Mouse (Mus musculus) cerebellum, postnatal 14 days (tissue): ENCODE results near the gene Cd9.

ENCODE experiments used
- DNase-seq, 2 experiments: peaks; one replicate each; pipeline ENCODE4 v3.0.0; 2021; ENCODE audit warnings: mixed read lengths in 2 of 2

Cd9 gene

DNA sequence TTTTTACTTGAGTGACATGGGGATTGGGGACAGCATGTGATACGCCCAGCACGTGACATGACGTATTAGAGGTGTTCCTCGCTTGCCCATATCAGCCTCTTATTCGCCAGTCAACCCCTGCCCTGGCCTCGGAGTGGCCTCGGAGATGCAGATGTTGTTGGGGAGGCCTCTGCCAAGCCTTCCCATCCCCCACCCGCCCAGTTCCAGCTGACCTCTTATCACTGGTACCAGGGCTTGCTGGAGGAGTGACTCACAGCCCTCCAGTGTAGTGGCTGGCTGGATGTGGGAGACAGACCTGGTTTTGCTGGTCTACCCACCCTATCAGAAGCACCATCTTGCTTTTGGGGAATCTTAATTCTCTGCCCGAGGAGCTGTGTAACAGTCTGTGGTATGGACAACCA is 21.3 kb downstream of the Cd9 start:
- DNase-seq, result no peak

DNA sequence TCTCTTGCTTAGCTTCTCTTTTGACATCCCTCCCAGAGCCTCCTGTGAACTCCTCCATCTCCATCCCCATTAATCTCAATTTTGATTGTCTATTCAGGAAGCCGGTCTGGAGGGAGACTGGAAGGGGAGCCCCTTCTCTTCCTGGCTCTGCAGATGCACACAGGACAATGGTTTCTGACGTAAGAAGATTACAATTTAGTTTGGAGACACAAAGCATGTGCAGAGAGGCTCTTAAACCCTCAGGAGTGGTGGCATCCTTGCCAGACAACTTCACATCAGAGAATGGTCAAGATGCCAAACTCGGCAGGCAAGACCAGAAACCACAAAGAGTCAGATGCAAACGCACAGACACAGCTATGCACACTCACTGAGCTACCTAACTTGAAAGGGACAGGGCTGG is 22.7 kb downstream of the Cd9 start:
- no peak for DNase-seq

GRCm38 (mm10) chr6:125471326-125471725 is 23.3 kb downstream of the Cd9 start:
- DNase-seq, result no peak

- DNase-seq, result no peak
These were observed 24.0 kb downstream of the Cd9 start for GRCm38 (mm10) chr6:125470616-125471015.

- no peak for DNase-seq
These were observed 25.4 kb downstream of the Cd9 start for GRCm38 (mm10) chr6:125469222-125469621.

GRCm38 (mm10) chr6:125468179-125468960 is 26.2 kb downstream of the Cd9 start:
- DNase-seq, result no peak

GRCm38 (mm10) chr6:125467301-125467715 is 27.3 kb downstream of the Cd9 start:
- peak; percentile 75 to 76 for DNase-seq

GRCm38 (mm10) chr6:125462312-125462711 is 32.3 kb downstream of the Cd9 start:
- peak in 1 of 2 experiments; percentile 43 for DNase-seq

DNA sequence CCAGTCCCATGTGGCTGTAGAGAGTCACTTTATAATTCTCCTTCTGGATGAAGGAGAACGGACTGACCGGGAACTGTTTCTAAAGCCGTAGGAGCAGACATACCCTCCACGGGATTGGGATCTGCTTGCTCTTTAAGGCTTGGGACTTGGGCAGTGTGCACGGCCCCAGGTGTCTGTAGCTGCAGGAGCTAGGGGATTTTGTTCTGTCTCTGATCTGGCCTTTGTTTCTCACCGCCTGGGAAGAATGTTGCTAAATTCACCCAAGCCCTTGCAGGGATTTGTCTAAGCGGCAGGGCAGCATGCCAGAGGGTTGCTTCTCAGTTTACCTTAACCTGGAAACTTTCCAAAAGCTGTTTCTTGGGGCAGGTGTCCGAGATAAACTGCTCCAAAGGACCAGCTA is 32.8 kb downstream of the Cd9 start:
- no peak for DNase-seq

DNA sequence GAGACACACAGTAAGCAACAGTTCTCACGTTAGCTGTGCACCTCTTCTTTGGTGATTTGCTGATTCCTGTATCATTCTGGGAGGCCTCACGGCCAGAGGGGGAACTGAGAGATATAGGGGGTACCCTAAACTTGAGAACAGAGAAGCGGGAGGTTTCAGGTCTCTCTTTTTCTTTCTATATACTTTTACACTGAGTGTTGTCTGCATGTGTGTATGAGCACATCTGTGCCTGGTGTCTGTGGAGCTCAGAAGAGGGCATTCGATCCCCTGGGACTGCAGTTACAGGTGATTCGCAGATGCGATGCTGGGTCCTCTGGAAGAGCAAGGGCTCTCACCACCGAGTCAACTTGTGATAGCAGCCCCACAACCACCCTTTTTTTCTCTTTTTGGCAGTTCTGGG is 33.3 kb downstream of the Cd9 start:
- DNase-seq, result no peak

DNA sequence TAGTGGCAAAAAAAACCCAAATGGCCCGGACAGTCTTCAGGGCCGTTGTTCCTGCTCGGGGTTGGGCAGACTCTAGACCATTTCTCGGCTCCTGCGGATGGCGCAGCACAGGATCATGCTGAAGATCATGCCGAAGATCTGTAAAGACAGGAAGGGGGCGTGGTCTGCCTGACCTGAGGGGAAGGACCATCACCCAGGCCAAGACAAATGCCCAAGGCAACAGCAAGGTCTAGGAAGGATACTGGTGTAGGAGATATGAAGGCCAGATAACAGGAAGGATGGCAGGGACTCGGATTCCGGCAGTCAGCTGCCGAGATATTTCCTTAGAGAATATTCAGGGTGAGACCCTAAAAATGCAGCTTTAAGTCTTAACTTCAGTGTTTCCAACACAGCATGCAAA is 34.0 kb downstream of the Cd9 start:
- no peak for DNase-seq

GRCm38 (mm10) chr6:125459903-125460302 is 34.7 kb downstream of the Cd9 start:
- DNase-seq, result no peak

DNA sequence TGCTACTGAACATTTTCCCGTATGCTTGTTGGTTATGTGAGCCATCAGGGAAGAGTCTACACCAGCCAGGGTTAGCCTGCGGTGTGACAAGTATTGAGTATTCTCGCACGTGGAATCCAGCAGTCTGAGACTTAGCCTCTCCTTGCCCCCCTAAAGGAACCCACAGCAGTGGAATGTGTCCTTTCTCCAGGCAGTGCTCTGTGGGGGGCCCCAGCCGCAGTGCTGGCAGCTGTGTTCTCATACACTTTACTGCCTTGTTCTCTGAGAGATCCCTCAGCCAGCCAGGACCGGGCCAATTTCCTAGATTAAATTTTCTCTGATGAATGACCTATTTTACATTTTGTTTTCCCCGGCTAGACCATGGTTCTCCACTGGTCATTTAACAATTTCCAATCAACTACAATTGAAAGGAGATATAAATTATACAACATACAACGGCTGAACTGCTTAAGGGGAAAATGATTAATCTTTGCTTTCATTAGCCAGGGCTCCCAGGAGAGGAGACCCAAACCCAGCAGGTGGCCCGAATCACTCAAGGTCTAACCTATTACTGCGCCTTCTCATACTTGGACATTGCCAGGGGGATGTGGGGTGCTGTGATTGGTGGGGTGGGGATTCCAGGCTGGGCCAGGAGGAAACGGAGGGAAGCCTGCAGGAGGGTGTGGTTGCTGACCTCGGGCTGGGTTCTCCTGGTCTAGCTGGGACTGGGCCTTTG is 38.6 kb downstream of the Cd9 start:
- DNase-seq, result no peak

- DNase-seq, result no peak
These were observed 39.9 kb downstream of the Cd9 start for GRCm38 (mm10) chr6:125454731-125455130.

- no peak for DNase-seq
These were observed 40.3 kb downstream of the Cd9 start for GRCm38 (mm10) chr6:125454299-125454698.

DNA sequence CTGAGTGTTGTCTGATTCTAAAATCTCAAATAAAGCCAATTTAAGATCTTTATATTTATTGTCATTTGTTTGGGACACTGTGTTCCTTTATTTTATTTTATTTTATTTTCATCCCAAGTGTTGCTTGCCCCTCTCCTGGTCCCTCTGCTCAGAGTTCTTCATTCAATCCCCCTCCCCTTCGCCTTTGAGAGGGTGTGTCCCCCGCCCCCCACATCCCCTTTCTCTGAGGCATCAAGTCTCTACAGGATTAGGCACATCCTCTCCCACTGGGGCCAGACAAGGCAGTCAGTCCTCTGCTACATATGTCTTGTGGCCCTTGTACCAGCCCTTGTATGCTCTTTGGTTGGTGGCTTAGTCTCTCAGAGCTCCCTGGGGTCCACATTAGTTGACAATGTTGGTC is 46.9 kb downstream of the Cd9 start:
- DNase-seq, result no peak

DNA sequence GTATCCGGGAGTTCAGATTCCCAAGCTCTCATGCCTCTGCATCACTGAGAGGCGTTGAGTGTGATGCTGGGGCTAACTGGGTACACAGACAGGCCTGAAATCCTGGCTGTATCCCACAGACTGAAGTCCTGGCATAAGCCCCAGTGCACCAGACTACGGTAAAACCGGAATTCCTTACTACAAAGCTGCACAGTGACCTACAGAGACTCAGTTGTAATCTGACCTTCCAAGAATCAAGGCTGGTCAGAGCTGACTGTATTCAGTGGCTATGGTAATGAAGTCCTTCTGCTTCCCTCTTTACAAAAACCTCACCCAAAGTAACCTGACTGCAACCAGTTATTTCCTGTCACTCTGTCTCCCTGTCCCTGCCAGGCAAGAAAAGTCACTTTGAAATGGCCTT is 47.4 kb downstream of the Cd9 start:
- no peak for DNase-seq

- no peak for DNase-seq
These were observed 49.2 kb downstream of the Cd9 start for GRCm38 (mm10) chr6:125445381-125445780.

- no peak for DNase-seq
These were observed 52.0 kb downstream of the Cd9 start for GRCm38 (mm10) chr6:125442591-125442990.

- no peak for DNase-seq
These were observed 57.8 kb downstream of the Cd9 start for GRCm38 (mm10) chr6:125436753-125437152.

DNA sequence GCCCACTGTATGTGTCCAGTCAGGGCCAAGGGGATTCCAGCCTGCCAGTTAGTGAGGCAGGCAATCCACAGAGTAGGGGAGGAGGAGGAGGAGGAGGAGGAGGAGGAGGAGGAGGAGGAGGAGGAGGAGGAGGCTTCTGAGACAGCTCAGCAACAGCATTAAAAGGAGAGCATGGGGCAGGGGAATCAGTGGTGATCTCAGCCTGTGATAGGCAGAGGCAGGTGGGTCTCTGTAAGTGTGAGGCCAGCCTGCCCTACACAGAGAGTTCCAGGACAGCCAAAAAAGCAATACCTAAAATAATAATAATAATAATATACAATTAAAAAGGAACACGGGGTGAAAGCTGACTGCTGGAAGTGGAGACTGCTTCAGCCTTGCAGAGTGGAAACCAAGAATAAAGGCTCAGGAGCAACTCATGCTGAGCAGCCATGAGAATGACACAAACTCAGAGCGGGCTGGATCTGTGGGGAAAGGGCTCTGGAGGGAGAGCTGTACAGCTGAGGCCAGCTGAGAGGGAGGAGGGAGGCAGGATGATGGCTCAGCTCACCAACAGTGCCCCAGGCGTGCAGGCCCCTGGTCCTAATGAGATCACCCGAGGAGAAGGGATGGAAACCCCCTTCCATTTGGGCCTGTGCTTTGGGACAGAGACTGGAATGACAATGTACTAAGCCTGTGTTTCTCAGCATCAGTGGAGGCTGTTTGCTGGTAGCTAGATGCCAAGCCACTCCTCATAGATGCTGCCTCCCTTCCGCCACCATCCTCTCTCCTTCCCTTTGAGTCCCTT is 59.7 kb downstream of the Cd9 start:
- DNase-seq, result no peak

DNA sequence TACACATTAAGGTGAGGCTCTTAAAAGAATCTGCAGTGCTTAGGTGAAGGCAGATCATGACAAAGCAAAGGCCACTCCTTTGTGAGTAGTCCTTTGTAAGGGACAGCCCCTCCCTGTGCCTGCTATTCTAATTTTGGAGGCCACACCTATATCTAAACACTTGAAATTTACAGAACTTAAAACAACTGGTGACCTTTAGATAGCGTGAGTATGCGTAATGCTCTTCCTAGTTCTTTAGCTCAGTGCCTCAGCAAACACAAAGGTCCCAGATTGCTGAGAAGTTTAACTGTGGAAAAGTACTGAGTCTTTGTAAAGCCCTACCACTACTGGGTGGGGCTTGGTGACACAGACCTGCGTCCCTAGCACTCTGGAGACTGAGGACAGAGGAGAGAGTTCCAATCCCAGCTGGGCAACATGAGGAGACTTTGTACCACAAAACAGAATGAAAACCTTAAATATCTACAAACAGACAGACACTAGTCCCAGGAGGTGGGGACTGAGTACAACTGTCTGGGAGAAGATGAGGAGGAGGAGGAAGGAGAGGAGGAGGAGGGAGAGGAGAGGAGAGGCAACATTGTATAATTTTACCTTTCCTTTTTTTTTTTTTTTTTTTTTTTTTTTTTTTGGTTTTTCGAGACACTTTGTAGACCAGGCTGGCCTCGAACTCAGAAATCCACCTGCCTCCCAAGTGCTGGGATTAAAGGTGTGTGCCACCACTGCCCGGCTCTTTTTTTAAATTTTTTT is 60.7 kb downstream of the Cd9 start:
- no peak for DNase-seq

GRCm38 (mm10) chr6:125433257-125433656 is 61.3 kb downstream of the Cd9 start:
- DNase-seq, result no peak
